Mouse (Mus musculus): ENCODE data around the gene Ehhadh.
A peak's percentile ranks its signal among the peaks of the same experiment; 100 is the strongest.

Ehhadh gene

DNA sequence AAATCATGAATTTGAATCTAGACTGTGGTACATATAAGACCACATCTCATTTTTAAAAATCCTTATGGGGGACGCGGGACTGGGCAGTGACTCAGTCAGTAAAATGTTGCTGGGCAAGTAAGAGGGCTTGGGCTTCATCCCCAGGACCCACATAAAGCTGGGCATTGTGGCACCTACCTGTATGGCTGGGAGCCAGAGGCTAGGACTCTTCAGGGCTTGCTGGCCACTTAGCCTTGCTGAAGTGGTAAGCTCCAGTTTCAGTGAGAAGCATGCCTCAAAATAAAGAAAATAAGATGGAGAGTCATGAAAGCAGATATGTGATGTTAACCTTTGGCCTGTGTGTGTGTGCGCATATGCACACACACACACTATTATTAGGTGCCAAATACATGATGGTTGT lies 60.2 kb downstream of the Ehhadh start:
- no peak for DNase-seq

DNA sequence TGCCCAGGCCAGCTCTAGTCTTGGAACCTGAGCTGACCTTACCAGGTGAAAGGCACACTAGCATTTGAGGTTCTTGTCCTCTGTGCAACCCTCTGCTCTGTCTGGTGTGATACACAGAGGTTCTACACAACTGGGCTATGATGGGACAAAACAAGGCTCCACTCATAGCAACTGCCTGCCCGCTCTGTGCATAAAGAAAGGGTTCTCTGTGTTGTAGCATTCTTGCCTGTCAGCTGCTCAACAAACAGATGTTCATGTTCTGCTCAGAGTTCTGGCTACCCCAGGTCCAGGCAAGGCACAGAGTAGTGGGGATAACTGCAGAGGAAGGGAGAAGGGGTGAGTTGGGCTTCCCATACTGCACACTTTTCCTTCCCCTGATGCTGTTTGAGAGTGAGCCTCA lies 63.3 kb downstream of the Ehhadh start:
- no peak for DNase-seq

DNA sequence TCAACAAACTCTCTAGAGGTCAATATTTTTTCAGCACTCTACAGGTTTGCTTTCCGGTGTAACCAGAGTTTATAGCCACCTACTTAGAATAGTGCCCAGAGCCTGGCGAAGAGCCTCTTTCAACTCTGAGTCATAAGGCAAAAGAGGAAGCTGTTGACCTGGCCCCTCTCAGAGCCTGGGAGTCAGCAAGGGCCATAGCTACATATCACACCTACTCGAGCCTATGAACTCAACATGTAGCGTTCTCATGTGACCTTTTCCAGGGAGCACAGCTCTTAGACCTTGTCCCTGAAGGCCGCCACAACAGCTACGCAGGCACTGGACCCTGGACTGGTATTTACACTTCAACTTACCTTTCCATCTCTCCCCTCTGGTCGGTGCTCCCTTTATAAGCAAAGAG lies 67.8 kb downstream of the Ehhadh start:
- no peak for DNase-seq

DNA sequence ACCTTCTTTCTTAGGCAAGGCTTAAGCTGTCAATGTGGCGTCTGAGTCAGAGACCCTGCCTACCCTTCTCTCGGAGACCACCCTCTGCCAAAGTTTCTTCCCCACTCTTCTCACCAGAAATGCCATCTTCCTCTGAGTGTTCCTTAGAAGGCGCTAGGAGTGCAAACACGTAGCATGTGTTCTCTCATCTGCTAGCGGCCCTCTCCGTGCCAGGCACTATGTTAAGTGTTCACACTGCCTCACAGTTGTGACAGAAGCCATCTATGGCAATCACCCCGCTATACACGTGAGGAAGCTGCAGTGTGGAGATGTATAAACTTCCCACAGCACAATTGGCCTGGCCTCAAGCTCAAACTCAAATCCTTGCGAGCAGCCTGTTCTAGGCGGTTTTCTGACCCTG lies 73.1 kb downstream of the Ehhadh start:
- peak; percentile 43 for DNase-seq

Measured in right cerebral cortex, postnatal 4 days (tissue).